Mouse (Mus musculus) midbrain, postnatal 0 days (tissue): ENCODE results near the gene Rpl13. TPM values are rescaled to one million over a fixed set of nuclear protein-coding genes. Genes with fewer than 3 reads are reported as not detected.

Source experiments
- ATAC-seq: fragments of 200-750 bp; cut with Nextera tagmentation; 2 replicates; pipeline ENCODE4 v1.8.0; 2017; ENCODE audit warnings: moderate number of reproducible peaks, mild to moderate bottlenecking, moderate TSS enrichment, moderate library complexity; ENCODE audit not compliant: low FRiP score
- DNase-seq: peaks from one replicate; pipeline ENCODE4 v3.0.0-alpha.2; 2015; ENCODE audit warnings: low spot score
- H3K27ac ChIP-seq: fragments of 300-500 bp; sonication (generic); 2 replicates; pipeline ENCODE4 v1.5.1; 2014; ENCODE audit warnings: low read depth, mild to moderate bottlenecking, low read length, mixed read lengths
- H3K27me3 ChIP-seq: fragments of 300-500 bp; sonication (generic); 2 replicates; pipeline ENCODE4 v1.6.1; 2014; ENCODE audit warnings: low read length, control low read depth, mixed read lengths; ENCODE audit not compliant: insufficient read depth
- H3K36me3 ChIP-seq: fragments of 300-500 bp; sonication (generic); 2 replicates; pipeline ENCODE4 v1.6.1; 2014; ENCODE audit warnings: low read length, control low read depth, mixed read lengths; ENCODE audit not compliant: insufficient read depth
- H3K4me1 ChIP-seq: fragments of 300-500 bp; sonication (generic); 2 replicates; pipeline ENCODE4 v1.6.1; 2014; ENCODE audit warnings: mild to moderate bottlenecking, control low read depth, antibody characterized with exemption, low read length, mixed read lengths; ENCODE audit not compliant: insufficient read depth
- H3K4me2 ChIP-seq: fragments of 300-500 bp; sonication (generic); 2 replicates; pipeline ENCODE4 v1.6.1; 2014; ENCODE audit warnings: low read depth, mild to moderate bottlenecking, low read length, mixed read lengths; ENCODE audit not compliant: poor library complexity, severe bottlenecking
- H3K4me3 ChIP-seq: fragments of 300-500 bp; sonication (generic); 2 replicates; pipeline ENCODE4 v1.5.1; 2014; ENCODE audit warnings: low read depth, mild to moderate bottlenecking, low read length, moderate library complexity
- H3K9ac ChIP-seq: fragments of 300-500 bp; sonication (generic); replicated peaks from 2 replicates; pipeline ENCODE4 v1.6.1; 2014; ENCODE audit warnings: mild to moderate bottlenecking, low read length, moderate library complexity, mixed read lengths; ENCODE audit not compliant: poor library complexity, severe bottlenecking
- H3K9me3 ChIP-seq: fragments of 300-500 bp; sonication (generic); 2 replicates; pipeline ENCODE4 v1.6.1; 2016; ENCODE audit warnings: low read length, control low read depth
- CTCF ChIP-seq: IDR thresholded peaks from 2 replicates; pipeline ENCODE4 v1.5.1; 2016; ENCODE audit warnings: antibody characterized with exemption, mild to moderate bottlenecking
- whole genome bisulfite sequencing: fragments of 180-500 bp; shearing (Covaris S2); extraction: QIAGEN DNeasy Blood & Tissue Kit; methylation state at CpG from one replicate; pipeline ENCODE4 v1.1.7; 2014; 5-methylcytosine and 5-hydroxymethylcytosine counted together
- polyA plus RNA-seq: library from polyadenylated mRNA; unstranded; fragments of >200 nt; fragmentation: Nextera tagmentation; extraction: Ambion mirVana; gene quantifications from 2 replicates; pipeline ENCODE4 v1.2.1, GENCODE M21; 2015
- total RNA-seq: library from RNA; depleted of rRNA; stranded (reverse); fragments of >200 nt; gene quantifications from 2 replicates; pipeline ENCODE4 v1.2.3, GENCODE M21; 2014

The Rpl13 gene
- total and polyA plus RNA-seq, 2 experiments from 2014 or later = 821 to 2,785 TPM

DNA sequence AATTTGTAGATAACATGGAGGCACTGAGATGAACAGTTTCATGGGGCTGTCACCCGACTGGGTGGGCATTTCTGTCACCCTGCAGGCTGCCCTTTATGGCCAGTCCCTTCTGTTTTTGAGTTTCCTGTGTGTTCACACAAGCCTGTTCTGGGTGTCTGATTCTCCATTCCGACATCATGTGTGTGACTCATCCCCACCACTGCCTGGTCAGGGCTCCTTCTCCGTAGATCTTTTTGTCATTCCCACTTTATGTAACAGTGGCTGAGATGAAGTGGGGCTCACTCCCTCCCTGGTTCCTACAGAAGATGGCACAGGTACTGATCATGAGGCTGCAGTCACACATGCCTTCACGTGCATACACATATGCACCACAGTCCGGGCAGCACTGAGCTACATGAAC lies 20.5 kb downstream of the Rpl13 start:
- Histone ChIP-seq H3K9ac (no peak overlapping the region), H3K36me3 (no peaks in the 10 kb centered on the region), H3K9me3 (no peaks in the 10 kb centered on the region), H3K4me3 (no peak overlapping the region), H3K4me2 (no peak overlapping the region), H3K27me3 (peaks cover 15% of the 10 kb centered on the region), H3K4me1 (no peaks in the 10 kb centered on the region), H3K27ac (no peak overlapping the region)
- TF ChIP-seq CTCF = no peak
- ATAC-seq (no peak), DNase-seq (no peak)
- 77% methylated on average over 5 of the region's 5 CpGs for WGBS

DNA sequence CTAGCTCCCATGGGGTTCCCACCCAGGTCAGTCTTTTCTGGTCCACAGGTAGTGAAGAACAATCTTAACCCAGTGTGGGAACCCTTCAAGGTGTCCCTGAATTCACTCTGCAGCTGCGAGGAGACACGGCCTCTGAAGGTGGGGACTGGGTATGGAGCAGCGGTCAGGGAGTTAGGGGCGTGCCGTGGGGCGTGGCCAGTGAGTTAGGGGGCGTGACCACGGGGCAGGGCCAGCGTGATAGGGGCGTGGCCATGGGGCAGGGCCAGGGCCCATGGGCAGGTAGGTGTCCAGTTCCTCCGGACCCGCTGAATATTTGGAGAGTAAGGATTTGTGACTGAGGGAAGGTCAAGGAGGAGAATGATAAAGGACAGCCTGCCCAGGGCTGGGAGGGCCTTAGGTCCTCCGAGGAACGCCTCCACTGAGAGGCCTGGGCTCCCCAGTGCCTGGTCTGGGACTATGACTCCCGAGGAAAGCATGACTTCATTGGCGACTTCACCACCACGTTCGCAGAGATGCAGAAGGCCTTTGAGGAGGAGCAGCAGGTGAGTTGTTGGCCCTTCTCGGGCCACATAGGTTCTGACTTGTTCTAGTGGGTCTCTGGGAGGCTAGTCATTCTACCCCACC lies 24.2 kb downstream of the Rpl13 start:
- peak; percentile 31; the same call in 1 of the 2 replicates for ATAC-seq
- DNase-seq = no peak
- H3K27me3 ChIP-seq = peaks cover 8% of the 10 kb centered on the region
- no peaks in the 10 kb centered on the region for H3K9me3 ChIP-seq
- no peak overlapping the region for H3K4me3 ChIP-seq
- TF ChIP-seq CTCF = no peak
- no peaks in the 10 kb centered on the region for H3K4me1 ChIP-seq
- no peaks in the 10 kb centered on the region for H3K36me3 ChIP-seq
- 9% methylated on average over 19 of the region's 19 CpGs for WGBS
- H3K27ac ChIP-seq = no peak overlapping the region
- no peak overlapping the region for H3K9ac ChIP-seq
- H3K4me2 ChIP-seq = no peak overlapping the region

DNA sequence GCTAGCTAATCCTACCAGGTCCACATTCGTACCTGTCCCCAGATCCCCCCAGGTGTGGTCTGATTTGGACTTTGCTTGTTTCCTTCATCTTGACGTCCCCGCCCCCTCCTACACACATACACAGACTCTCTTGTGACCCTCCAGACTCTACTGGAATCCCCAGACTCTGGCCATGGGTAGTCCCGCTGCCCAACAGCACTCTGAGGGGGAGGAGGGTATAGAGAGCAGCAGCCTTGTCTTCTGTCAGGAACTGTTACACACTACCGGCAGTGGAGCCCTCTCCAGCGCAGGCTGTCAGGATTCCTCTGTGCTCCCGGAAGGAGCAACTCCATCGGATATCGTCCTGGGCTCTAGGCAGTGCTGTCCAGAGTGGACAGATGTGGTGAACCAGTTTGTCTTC lies 28.9 kb downstream of the Rpl13 start:
- TF ChIP-seq CTCF = no peak
- DNase-seq (no peak), ATAC-seq (no peak)
- peaks cover 11% of the 10 kb centered on the region; the same call in 1 of the 2 replicates for H3K4me1 ChIP-seq
- 73% methylated on average over 9 of the region's 9 CpGs for WGBS
- H3K9me3 ChIP-seq = no peaks in the 10 kb centered on the region
- no peak overlapping the region for H3K9ac ChIP-seq
- no peak overlapping the region for H3K27ac ChIP-seq
- peaks cover 8% of the 10 kb centered on the region for H3K27me3 ChIP-seq
- H3K4me2 ChIP-seq = no peak overlapping the region
- no peak overlapping the region for H3K4me3 ChIP-seq
- H3K36me3 ChIP-seq = no peaks in the 10 kb centered on the region

DNA sequence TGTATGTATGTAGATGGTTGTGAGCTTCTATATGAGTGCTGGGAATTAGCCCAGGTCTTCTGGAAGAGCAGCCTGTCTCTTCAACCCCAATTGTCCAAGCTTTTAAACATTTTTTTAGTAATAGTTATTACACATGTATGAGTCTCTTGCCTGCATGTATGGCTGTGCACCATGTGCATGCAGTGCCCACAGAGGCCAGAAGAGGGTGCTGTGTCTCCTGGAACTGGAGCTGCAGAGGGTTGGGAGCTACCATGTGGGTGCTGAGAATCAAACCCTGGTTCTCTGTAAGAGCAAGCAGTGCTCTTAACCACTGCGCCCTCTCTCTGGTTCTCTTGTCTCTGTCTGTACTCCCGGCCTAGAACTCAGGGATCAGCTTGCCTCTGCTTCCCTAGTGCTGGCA lies 30.8 kb downstream of the Rpl13 start:
- TF ChIP-seq CTCF = peak; percentile 17; the same call in 1 of the 2 replicates
- ATAC-seq (no peak), DNase-seq (no peak)
- H3K27ac ChIP-seq = no peak overlapping the region
- H3K4me2 ChIP-seq = no peak overlapping the region
- no peaks in the 10 kb centered on the region for H3K27me3 ChIP-seq
- H3K4me1 ChIP-seq = peaks cover 11% of the 10 kb centered on the region; the same call in 1 of the 2 replicates
- no peak overlapping the region for H3K9ac ChIP-seq
- 100% methylated on average over 2 of the region's 2 CpGs for WGBS
- H3K4me3 ChIP-seq = no peak overlapping the region
- no peaks in the 10 kb centered on the region for H3K36me3 ChIP-seq
- H3K9me3 ChIP-seq = no peaks in the 10 kb centered on the region

DNA sequence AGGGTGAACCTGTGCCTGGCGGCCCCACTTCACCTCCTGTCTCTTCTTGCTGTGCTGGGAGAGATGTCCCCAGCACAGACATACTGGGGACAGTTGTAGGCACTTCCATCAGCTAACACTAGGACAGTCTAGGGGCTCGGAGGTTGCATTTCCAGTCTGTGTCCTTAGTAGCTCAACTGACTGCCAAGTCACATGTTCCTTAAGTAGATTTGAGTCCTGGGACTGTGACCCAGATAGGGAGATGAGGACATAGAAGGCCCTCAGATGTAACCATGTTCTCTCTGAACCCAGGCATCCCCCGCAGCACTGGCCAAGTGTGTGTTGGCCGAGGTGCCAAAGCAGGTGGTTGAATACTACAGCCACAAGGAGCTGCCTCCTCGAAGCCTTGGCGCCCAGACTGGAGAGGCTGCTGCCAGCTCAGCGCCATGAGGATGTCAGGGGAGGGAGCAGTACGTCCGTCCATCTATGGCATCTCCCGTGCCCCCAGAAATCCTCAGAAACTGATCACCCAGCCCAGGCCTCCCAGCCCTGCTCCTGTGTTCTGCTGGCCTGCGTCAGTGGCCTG lies 32.1 kb downstream of the Rpl13 start:
- Histone ChIP-seq H3K27ac (peak overlapping the region; percentile 82; the same call in 1 of the 2 replicates), H3K9ac (no peak overlapping the region), H3K4me2 (no peak overlapping the region), H3K9me3 (no peaks in the 10 kb centered on the region), H3K36me3 (no peaks in the 10 kb centered on the region), H3K4me1 (peaks cover 11% of the 10 kb centered on the region; the same call in 1 of the 2 replicates), H3K4me3 (no peak overlapping the region), H3K27me3 (no peaks in the 10 kb centered on the region)
- 92% methylated on average over 11 of the region's 11 CpGs for WGBS
- ATAC-seq (no peak), DNase-seq (no peak)
- no peak for TF ChIP-seq CTCF

DNA sequence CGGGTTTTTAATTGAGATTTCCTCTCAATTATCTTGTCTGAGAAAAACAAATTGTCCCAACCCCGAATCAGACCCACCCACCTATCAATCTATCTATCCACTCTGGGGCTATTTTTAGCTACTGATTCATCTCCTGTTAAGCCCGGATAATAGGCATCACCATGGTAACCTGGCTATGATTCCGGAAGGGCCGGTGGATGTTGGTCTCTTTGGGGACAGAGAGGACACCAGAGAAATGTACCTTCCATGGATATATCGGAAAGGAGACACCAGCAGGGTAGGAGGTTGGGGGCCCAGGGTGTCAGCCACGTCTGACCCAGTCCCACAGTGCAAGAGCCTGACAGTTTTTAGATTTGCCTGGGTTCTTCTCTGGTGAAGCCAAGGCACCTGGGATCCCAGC lies 33.3 kb downstream of the Rpl13 start:
- peak; percentile 68 for ATAC-seq

More for the DNA sequence above, 33.3 kb downstream of the Rpl13 start:
- WGBS = 13% methylated on average over 7 of the region's 7 CpGs
- peak overlapping the region; percentile 82 for H3K27ac ChIP-seq
- no peaks in the 10 kb centered on the region for H3K36me3 ChIP-seq
- TF ChIP-seq CTCF = no peak
- H3K9ac ChIP-seq = 0 out of 2 replicates have a peak overlapping the region, but pooled peaks have one; percentile 36
- peak overlapping the region; percentile 37 for H3K4me2 ChIP-seq
- no peaks in the 10 kb centered on the region for H3K9me3 ChIP-seq
- peaks cover 11% of the 10 kb centered on the region; the same call in 1 of the 2 replicates for H3K4me1 ChIP-seq
- DNase-seq = peak; percentile 81
- no peaks in the 10 kb centered on the region for H3K27me3 ChIP-seq
- H3K4me3 ChIP-seq = no peak overlapping the region
